Mouse (Mus musculus) olfactory bulb, adult 2 months (tissue): ENCODE results near the gene Hdgfl3.

ENCODE experiments used
- CTCF ChIP-seq: fragments of 200-500 bp; IDR thresholded peaks from 2 replicates; pipeline ENCODE4 v1.5.1; 2012; ENCODE audit warnings: low read depth, mild to moderate bottlenecking, low read length, moderate library complexity; ENCODE audit not compliant: insufficient read depth
- POLR2A ChIP-seq: fragments of 200-500 bp; IDR thresholded peaks from 2 replicates; pipeline ENCODE4 v1.6.1; 2012; ENCODE audit warnings: mild to moderate bottlenecking, low read depth, low read length, moderate library complexity; ENCODE audit not compliant: insufficient read depth

GRCm38 (mm10) chr7:81954208-81954846 is 20.1 kb upstream of the Hdgfl3 start:
- TF ChIP-seq POLR2A (no peak), CTCF (no peak)
